Mouse (Mus musculus): ENCODE data around the gene Ccdc87. TPM values are rescaled to one million over a fixed set of nuclear protein-coding genes. Genes with fewer than 3 reads are reported as not detected.
A peak's percentile ranks its signal among the peaks of the same experiment; 100 is the strongest.

The Ccdc87 gene
- polyA plus RNA-seq, 1 experiment, result 2.0 TPM

DNA sequence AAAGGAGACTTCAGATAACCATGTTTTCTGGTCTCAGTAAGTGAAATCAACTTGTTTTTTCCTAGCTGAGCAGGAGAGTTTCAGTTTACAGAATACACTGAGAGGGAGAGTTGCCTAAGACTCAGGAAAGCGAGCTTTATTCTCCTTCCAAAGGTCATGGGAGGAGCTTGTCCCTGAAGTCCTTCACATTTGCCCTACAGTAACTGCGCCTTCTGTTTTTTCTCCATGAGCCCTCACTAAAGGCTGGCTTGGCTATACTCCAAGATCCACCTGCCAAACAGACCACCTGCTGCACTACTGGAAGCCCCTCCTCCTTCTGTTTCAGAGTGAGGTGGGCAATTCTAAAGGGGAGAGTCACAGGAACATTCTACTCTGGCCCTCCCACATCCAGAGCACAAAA, 3.1 kb upstream of the Ccdc87 start:
- no peak overlapping the region for H3K4me3 ChIP-seq (ENCODE audit: insufficient read depth, low read length)
- TF ChIP-seq POLR2A (IDR thresholded peaks at IDR 0.05; ENCODE audit: extremely low read depth, insufficient read depth, low read length), result no peak
- TF ChIP-seq CTCF (IDR thresholded peaks at IDR 0.05; ENCODE audit: extremely low read depth, insufficient read depth, low read length), result no peak
- no peaks in the 10 kb centered on the region; the same call in 1 of the 2 replicates for H3K4me1 ChIP-seq (ENCODE audit: control insufficient read depth, insufficient read depth, low read length)
- H3K27ac ChIP-seq (ENCODE audit: insufficient read depth, low read length), result no peak overlapping the region

DNA sequence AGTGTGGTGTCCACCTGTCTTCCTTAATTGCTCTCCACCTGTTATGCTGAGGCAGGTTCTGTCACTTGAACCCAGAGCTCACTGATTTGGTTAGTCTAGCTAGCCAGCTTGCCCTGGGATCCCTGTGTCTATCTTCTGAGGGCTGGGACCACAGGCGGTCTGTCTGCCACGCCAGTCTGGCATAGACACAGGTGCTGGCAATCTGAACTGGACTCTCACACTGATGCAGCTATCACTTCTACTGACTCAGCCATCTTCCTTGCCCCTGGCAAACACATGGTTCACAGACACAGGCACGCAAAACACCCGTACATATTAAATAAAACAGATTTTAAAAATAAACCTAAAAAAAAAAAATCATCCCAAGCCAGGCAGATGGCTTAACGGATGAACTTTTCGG, 2.1 kb upstream of the Ccdc87 start:
- H3K27ac ChIP-seq (ENCODE audit: insufficient read depth, low read length), result no peak overlapping the region
- H3K4me1 ChIP-seq (ENCODE audit: control insufficient read depth, insufficient read depth, low read length), result no peaks in the 10 kb centered on the region; the same call in 1 of the 2 replicates
- no peak overlapping the region for H3K4me3 ChIP-seq (ENCODE audit: insufficient read depth, low read length)
- TF ChIP-seq CTCF (IDR thresholded peaks at IDR 0.05; ENCODE audit: extremely low read depth, insufficient read depth, low read length), result no peak
- no peak for TF ChIP-seq POLR2A (IDR thresholded peaks at IDR 0.05; ENCODE audit: extremely low read depth, insufficient read depth, low read length)

DNA sequence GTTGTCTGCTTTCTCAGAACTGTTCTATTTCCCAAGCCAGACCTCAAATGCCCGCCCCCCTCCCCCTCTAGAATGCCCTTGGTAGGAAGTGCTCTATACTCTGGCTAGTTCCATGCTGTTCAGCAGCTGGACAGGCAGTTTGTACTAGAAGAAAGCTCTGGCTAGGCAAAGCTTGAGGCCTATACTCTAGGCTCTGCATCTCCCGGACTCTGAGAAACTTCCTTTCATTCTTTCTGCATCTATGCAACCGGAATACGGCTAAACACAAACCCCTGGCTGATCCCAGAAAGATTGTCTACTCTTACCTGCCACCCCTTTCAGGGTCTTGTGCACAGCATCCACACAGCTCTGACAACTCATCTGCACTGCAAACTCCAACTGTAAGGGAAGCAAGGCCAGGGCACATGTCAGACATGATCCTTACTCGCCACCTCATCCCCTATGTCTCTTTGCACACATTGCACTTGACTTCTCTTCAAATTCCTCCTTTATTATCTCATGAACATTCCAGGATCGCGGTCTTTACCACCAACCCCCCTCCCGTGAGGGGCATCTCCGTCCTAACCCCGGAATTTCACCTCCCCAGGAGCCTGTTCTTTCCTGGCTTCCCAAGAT, 533 bp upstream of the Ccdc87 start:
- TF ChIP-seq POLR2A (IDR thresholded peaks at IDR 0.05; ENCODE audit: extremely low read depth, insufficient read depth, low read length) (no peak), CTCF (IDR thresholded peaks at IDR 0.05; ENCODE audit: extremely low read depth, insufficient read depth, low read length) (no peak)
- H3K4me3 ChIP-seq (ENCODE audit: insufficient read depth, low read length), result peak overlapping the region; percentile 61
- no peak overlapping the region for H3K27ac ChIP-seq (ENCODE audit: insufficient read depth, low read length)
- no peaks in the 10 kb centered on the region; the same call in 1 of the 2 replicates for H3K4me1 ChIP-seq (ENCODE audit: control insufficient read depth, insufficient read depth, low read length)

DNA sequence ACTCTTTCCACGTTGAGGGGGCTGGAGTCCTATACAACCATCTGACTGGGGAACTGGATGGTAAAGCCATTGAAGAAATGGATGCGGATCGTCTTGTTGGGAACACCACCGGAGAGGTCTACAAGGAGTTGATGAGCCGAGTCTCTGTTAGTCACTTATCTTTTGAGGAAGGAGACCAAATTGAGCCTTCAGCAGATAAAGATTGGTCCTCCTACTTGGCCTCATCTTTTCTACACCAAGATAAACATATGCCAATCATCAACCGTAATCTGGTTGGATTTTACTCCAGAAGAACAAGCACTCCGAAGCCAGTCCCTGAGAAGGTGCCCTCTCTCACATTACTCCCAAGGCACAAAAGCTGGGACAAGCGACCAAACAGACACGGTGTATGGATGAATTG, 1.7 kb downstream of the Ccdc87 start:
- Histone ChIP-seq H3K4me1 (ENCODE audit: control insufficient read depth, insufficient read depth, low read length) (no peaks in the 10 kb centered on the region; the same call in 1 of the 2 replicates), H3K27ac (ENCODE audit: insufficient read depth, low read length) (no peak overlapping the region), H3K4me3 (ENCODE audit: insufficient read depth, low read length) (no peak overlapping the region)
- TF ChIP-seq POLR2A (IDR thresholded peaks at IDR 0.05; ENCODE audit: extremely low read depth, insufficient read depth, low read length) (no peak), CTCF (IDR thresholded peaks at IDR 0.05; ENCODE audit: extremely low read depth, insufficient read depth, low read length) (no peak)

DNA sequence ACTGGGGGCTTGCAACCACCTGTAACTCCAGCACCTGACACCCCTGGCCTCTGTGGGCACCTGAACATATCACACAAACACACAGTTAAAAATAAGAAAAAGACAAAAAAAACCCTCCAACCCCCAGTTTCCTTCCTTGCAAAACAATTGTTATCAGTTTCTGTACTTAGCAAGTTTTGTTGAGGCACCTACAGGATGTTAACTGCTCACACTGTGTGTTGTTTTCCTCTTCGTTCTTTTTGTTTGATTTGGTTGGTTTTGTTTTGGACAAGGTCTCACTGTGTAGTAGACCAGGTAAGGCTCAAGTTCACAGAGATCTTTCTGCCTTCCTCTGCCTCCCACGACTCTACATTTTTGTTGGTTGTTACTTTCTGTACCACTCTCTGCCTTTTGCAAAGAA, 3.4 kb downstream of the Ccdc87 start:
- Histone ChIP-seq H3K27ac (ENCODE audit: insufficient read depth, low read length) (no peak overlapping the region), H3K4me3 (ENCODE audit: insufficient read depth, low read length) (no peak overlapping the region), H3K4me1 (ENCODE audit: control insufficient read depth, insufficient read depth, low read length) (no peaks in the 10 kb centered on the region; the same call in 1 of the 2 replicates)
- TF ChIP-seq POLR2A (IDR thresholded peaks at IDR 0.05; ENCODE audit: extremely low read depth, insufficient read depth, low read length) (no peak), CTCF (IDR thresholded peaks at IDR 0.05; ENCODE audit: extremely low read depth, insufficient read depth, low read length) (no peak)

DNA sequence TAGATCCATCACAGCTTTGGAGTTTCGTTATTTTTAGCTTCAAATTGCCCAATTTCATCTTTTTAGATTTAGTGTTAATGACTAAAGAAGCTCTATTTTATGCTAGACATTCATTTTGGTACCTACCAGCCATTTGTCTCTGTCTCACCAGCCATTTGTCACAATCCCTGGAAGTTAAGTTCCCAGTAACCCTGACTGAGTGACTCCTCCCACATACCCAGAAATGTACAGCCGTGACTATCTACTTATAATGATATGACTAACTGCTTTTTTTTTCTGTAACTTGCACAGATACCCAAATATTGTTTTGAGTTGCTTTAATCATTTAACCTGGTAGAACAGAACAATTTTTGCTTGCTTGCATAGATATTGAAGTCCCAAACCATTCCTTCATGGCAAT, 6.7 kb downstream of the Ccdc87 start:
- H3K4me3 ChIP-seq (ENCODE audit: insufficient read depth, low read length), result no peak overlapping the region
- H3K27ac ChIP-seq (ENCODE audit: insufficient read depth, low read length), result no peak overlapping the region
- TF ChIP-seq CTCF (IDR thresholded peaks at IDR 0.05; ENCODE audit: extremely low read depth, insufficient read depth, low read length), result no peak
- no peak for TF ChIP-seq POLR2A (IDR thresholded peaks at IDR 0.05; ENCODE audit: extremely low read depth, insufficient read depth, low read length)
- no peaks in the 10 kb centered on the region for H3K4me1 ChIP-seq (ENCODE audit: control insufficient read depth, insufficient read depth, low read length)

DNA sequence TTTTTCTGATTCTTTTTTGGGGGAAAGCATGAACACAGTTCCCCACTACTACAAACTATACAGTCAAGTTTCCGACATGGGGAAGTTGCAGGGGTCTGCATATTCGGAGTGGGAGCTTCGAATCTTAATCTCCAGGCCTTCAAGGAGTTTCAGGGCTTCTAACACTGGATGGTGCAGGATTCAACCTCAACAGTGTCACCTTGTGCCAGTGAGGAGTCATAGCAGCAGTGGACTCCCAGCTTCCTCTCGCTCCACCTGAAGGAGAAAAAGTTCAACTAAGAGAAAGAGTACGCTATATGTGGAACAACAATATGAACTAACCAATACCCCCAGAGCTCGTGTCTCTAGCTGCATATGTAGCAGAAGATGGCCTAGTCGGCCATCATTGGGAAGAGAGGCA, 8.3 kb downstream of the Ccdc87 start:
- TF ChIP-seq POLR2A (IDR thresholded peaks at IDR 0.05; ENCODE audit: extremely low read depth, insufficient read depth, low read length) (no peak), CTCF (IDR thresholded peaks at IDR 0.05; ENCODE audit: extremely low read depth, insufficient read depth, low read length) (peak; percentile 72)
- Histone ChIP-seq H3K27ac (ENCODE audit: insufficient read depth, low read length) (no peak overlapping the region), H3K4me3 (ENCODE audit: insufficient read depth, low read length) (no peak overlapping the region), H3K4me1 (ENCODE audit: control insufficient read depth, insufficient read depth, low read length) (no peaks in the 10 kb centered on the region)

DNA sequence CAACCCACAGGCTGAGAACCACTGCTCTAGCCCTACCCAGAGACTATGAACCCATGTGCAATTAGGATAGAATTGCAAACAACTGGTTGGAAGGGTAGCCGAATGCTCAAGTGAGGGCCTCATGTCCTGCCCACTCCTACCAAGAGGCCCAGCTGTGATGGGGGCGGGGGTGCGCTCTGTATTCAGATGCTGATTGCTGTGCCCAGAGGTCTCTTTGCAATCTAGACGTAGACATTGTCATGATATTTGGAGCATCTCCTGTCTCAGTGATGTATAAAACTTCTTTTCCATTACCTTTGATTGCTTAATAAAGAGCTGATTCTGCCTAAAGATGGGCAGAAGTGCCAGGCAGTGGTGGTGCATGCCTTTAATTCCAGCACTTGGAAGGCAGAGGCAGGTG, 10.6 kb downstream of the Ccdc87 start:
- Histone ChIP-seq H3K27ac (ENCODE audit: insufficient read depth, low read length) (no peak overlapping the region), H3K4me1 (ENCODE audit: control insufficient read depth, insufficient read depth, low read length) (peaks cover 2% of the 10 kb centered on the region; the same call in 1 of the 2 replicates), H3K4me3 (ENCODE audit: insufficient read depth, low read length) (no peak overlapping the region)
- TF ChIP-seq CTCF (IDR thresholded peaks at IDR 0.05; ENCODE audit: extremely low read depth, insufficient read depth, low read length) (no peak), POLR2A (IDR thresholded peaks at IDR 0.05; ENCODE audit: extremely low read depth, insufficient read depth, low read length) (no peak)

DNA sequence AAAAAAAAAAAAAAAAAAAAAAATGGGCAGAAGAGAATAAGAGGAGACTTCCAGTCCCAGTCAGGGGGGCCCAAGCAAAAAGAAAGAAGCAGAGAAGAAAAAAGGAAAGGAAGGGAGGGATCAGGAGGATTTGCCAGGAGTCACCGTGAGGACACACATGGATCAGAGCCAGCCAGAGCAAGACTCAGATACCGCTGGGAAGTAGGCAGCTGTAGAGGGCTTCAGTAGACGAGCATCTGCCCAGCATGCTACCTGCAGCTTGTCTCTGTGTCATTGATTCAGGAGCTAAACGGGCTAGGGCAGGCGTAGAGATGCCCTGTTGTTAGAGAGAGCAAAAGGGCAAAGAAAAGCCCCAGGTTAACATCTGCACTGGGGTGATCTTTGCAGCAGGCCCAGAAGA, 11.1 kb downstream of the Ccdc87 start:
- H3K27ac ChIP-seq (ENCODE audit: insufficient read depth, low read length), result no peak overlapping the region

More for the DNA sequence above, 11.1 kb downstream of the Ccdc87 start:
- TF ChIP-seq CTCF (IDR thresholded peaks at IDR 0.05; ENCODE audit: extremely low read depth, insufficient read depth, low read length), result no peak
- no peak for TF ChIP-seq POLR2A (IDR thresholded peaks at IDR 0.05; ENCODE audit: extremely low read depth, insufficient read depth, low read length)
- peaks cover 2% of the 10 kb centered on the region; the same call in 1 of the 2 replicates for H3K4me1 ChIP-seq (ENCODE audit: control insufficient read depth, insufficient read depth, low read length)
- H3K4me3 ChIP-seq (ENCODE audit: insufficient read depth, low read length), result no peak overlapping the region

All from cortical plate, adult 2 months (tissue).